Mouse (Mus musculus): ENCODE data around the gene Cpa1. TPM values are rescaled to one million over a fixed set of nuclear protein-coding genes. Genes with fewer than 3 reads are reported as not detected.

Gene Cpa1
- 0.42 TPM in 1 of 2 replicates, not detected in the other for polyA plus RNA-seq (2016; fragmentation: Nextera tagmentation; extraction: Ambion mirVana)

DNA sequence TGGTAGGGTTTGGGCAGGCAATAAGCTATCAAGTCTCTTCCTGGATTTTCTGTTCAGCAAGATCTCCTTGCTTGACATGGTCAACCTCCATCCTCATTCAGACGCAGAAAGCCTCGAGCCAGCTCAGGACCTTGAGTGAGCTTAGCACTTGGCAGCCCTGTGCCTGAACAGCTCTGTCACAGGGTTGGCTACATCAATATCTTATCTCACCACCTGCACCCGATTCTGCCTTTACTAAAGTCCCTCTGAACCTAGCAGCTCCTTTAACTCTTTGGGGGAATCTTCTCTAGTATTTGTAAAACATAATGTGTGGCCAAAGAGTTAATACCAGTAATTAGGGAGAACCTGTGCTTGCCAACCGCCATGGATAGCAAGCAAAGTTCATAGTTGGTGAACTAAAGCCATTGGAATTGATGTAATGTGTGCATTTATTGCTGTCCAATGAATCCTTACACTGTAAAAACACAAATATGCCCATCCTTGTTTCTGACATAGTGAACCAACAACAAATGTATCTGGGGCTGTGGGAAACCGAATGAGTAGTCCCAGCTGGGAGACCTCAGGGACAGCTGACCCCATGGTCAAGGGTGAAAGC, at the start of gene Cpa1:
Gene Cpa1, plus strand, starts transcription at position 545 of the 595 bp plus-strand sequence.
- 90% methylated on average over 5 of the region's 5 CpGs for WGBS
- Histone ChIP-seq H3K27me3 (no peaks in the 10 kb centered on the region), H3K9ac (replicated peaks) (no peak within 1 kb of the TSS), H3K36me3 (no peaks in the 10 kb centered on the region), H3K27ac (replicated peaks) (no peak within 1 kb of the TSS), H3K4me2 (replicated peaks) (no peak within 1 kb of the TSS), H3K4me1 (peaks cover 12% of the 10 kb centered on the region), H3K4me3 (no peak within 1 kb of the TSS), H3K9me3 (no peaks in the 10 kb centered on the region)
- no peak for ATAC-seq (ENCODE audit: low FRiP score, low read depth)

- Histone ChIP-seq H3K4me3 (no peak overlapping the region), H3K4me2 (replicated peaks) (no peak overlapping the region), H3K4me1 (peaks cover 11% of the 10 kb centered on the region), H3K9me3 (no peaks in the 10 kb centered on the region), H3K9ac (replicated peaks) (no peak overlapping the region), H3K36me3 (no peaks in the 10 kb centered on the region), H3K27ac (replicated peaks) (no peak overlapping the region), H3K27me3 (no peaks in the 10 kb centered on the region)
- ATAC-seq (ENCODE audit: low FRiP score, low read depth) = no peak
- 36% methylated on average over 2 of the region's 2 CpGs for WGBS
Measured at GRCm38 (mm10) chr6:30589819-30590218, 49.2 kb upstream of the Cpa1 start.

- Histone ChIP-seq H3K36me3 (no peaks in the 10 kb centered on the region), H3K9ac (replicated peaks) (no peak overlapping the region), H3K27me3 (no peaks in the 10 kb centered on the region), H3K4me1 (peaks cover 13% of the 10 kb centered on the region), H3K4me2 (replicated peaks) (no peak overlapping the region), H3K27ac (replicated peaks) (peak overlapping the region; percentile 49; the same call in 1 of the 2 replicates), H3K4me3 (no peak overlapping the region), H3K9me3 (no peaks in the 10 kb centered on the region)
- ATAC-seq (ENCODE audit: low FRiP score, low read depth) = no peak
- WGBS = 67% methylated on average over 5 of the region's 5 CpGs
Measured at GRCm38 (mm10) chr6:30591851-30592404, 47.1 kb upstream of the Cpa1 start.

DNA sequence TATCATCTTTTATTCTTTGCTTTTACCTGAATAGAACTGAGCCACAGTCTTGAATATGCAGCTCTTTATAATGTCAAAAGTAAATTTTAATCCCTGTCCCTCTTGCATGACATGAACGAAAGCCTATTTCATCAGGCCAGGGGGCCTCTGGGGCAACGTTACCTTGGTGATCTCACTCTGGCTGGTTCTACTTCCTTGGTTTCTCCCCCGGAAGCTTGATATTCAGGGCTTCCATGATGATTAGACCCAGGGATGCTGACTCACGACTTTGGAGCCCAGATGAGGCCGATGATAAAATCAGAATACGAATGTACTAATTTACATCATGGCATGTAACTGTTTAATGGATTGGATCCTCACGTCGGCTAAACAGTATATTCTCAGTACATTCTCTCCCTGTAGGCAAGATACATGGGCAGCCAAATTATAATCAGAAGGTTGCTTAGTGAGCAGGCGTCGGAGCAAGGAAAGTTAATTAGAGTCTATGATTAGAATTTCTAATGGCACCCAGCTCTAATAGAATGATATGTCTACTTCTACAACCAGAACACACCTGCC, 46.5 kb upstream of the Cpa1 start:
- Histone ChIP-seq H3K9ac (replicated peaks) (no peak overlapping the region), H3K4me1 (peaks cover 13% of the 10 kb centered on the region), H3K4me2 (replicated peaks) (no peak overlapping the region), H3K27ac (replicated peaks) (peak overlapping the region; percentile 49; the same call in 1 of the 2 replicates), H3K27me3 (no peaks in the 10 kb centered on the region), H3K4me3 (no peak overlapping the region), H3K9me3 (no peaks in the 10 kb centered on the region), H3K36me3 (no peaks in the 10 kb centered on the region)
- ATAC-seq (ENCODE audit: low FRiP score, low read depth) = no peak; the same call in 1 of the 2 replicates
- WGBS = 67% methylated on average over 10 of the region's 10 CpGs

GRCm38 (mm10) chr6:30594364-30594763, 44.7 kb upstream of the Cpa1 start:
- no peak overlapping the region for H3K9ac ChIP-seq (replicated peaks)
- H3K4me2 ChIP-seq (replicated peaks) = no peak overlapping the region
- 82% methylated on average over 7 of the region's 7 CpGs for WGBS
- no peak overlapping the region for H3K4me3 ChIP-seq
- no peak overlapping the region for H3K27ac ChIP-seq (replicated peaks)
- H3K27me3 ChIP-seq = no peaks in the 10 kb centered on the region
- H3K36me3 ChIP-seq = no peaks in the 10 kb centered on the region
- no peaks in the 10 kb centered on the region for H3K9me3 ChIP-seq
- no peak for ATAC-seq (ENCODE audit: low FRiP score, low read depth)
- peaks cover 13% of the 10 kb centered on the region for H3K4me1 ChIP-seq

GRCm38 (mm10) chr6:30596230-30596898, 42.7 kb upstream of the Cpa1 start:
- no peak for ATAC-seq (ENCODE audit: low FRiP score, low read depth)
- no peaks in the 10 kb centered on the region for H3K27me3 ChIP-seq
- H3K4me1 ChIP-seq = peaks cover 13% of the 10 kb centered on the region; the same call in 1 of the 2 replicates
- H3K4me3 ChIP-seq = no peak overlapping the region
- H3K9me3 ChIP-seq = no peaks in the 10 kb centered on the region
- no peak overlapping the region for H3K4me2 ChIP-seq (replicated peaks)
- H3K9ac ChIP-seq (replicated peaks) = no peak overlapping the region
- 91% methylated on average over 8 of the region's 8 CpGs for WGBS
- no peak overlapping the region for H3K27ac ChIP-seq (replicated peaks)
- no peaks in the 10 kb centered on the region for H3K36me3 ChIP-seq

DNA sequence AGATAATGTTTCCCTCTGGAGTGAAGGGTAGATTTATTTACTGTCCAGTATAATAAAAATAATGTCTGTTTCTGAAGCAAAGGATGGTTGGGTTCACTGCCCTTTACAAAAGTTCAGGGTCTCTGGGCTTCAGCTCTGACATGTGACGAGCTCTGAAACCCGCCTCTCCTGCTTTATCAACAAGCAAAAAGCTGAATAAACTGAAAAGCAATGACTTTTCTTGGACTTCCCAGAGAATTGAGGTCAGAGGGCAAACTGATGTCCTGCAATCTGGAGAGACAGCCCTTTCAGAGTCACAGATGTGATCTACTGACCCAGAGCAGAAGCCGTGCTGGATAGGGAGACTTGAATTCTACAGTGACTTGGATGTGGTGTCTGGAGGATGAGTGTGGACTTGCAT, 39.0 kb upstream of the Cpa1 start:
- 60% methylated on average over 3 of the region's 3 CpGs for WGBS
- Histone ChIP-seq H3K4me3 (no peak overlapping the region), H3K4me2 (replicated peaks) (no peak overlapping the region), H3K9me3 (no peaks in the 10 kb centered on the region), H3K27me3 (no peaks in the 10 kb centered on the region), H3K27ac (replicated peaks) (no peak overlapping the region), H3K9ac (replicated peaks) (no peak overlapping the region), H3K36me3 (no peaks in the 10 kb centered on the region), H3K4me1 (0 out of 2 replicates have a peak, but pooled peaks cover 4% of the 10 kb centered on the region)
- no peak for ATAC-seq (ENCODE audit: low FRiP score, low read depth)

GRCm38 (mm10) chr6:30600995-30601394, 38.0 kb upstream of the Cpa1 start:
- ATAC-seq (ENCODE audit: low FRiP score, low read depth) = no peak
- Histone ChIP-seq H3K27me3 (no peaks in the 10 kb centered on the region), H3K9ac (replicated peaks) (no peak overlapping the region), H3K36me3 (no peaks in the 10 kb centered on the region), H3K4me2 (replicated peaks) (no peak overlapping the region), H3K9me3 (no peaks in the 10 kb centered on the region), H3K4me1 (no peaks in the 10 kb centered on the region), H3K4me3 (no peak overlapping the region), H3K27ac (replicated peaks) (no peak overlapping the region)
- WGBS = 43% methylated on average over 1 of the region's 1 CpGs

- no peak for ATAC-seq (ENCODE audit: low FRiP score, low read depth)
- no peaks in the 10 kb centered on the region for H3K4me1 ChIP-seq
- H3K4me2 ChIP-seq (replicated peaks) = no peak overlapping the region
- H3K4me3 ChIP-seq = no peak overlapping the region
- no peaks in the 10 kb centered on the region for H3K27me3 ChIP-seq
- no peak overlapping the region for H3K9ac ChIP-seq (replicated peaks)
- WGBS = 72% methylated on average over 7 of the region's 7 CpGs
- no peak overlapping the region for H3K27ac ChIP-seq (replicated peaks)
- no peaks in the 10 kb centered on the region for H3K36me3 ChIP-seq
- H3K9me3 ChIP-seq = no peaks in the 10 kb centered on the region
Measured at GRCm38 (mm10) chr6:30604342-30604867, 34.6 kb upstream of the Cpa1 start.

- no peak overlapping the region for H3K27ac ChIP-seq (replicated peaks)
- no peak overlapping the region for H3K9ac ChIP-seq (replicated peaks)
- H3K36me3 ChIP-seq = no peaks in the 10 kb centered on the region
- no peaks in the 10 kb centered on the region for H3K27me3 ChIP-seq
- no peak for ATAC-seq (ENCODE audit: low FRiP score, low read depth)
- no peaks in the 10 kb centered on the region for H3K9me3 ChIP-seq
- no peak overlapping the region for H3K4me3 ChIP-seq
- WGBS = 93% methylated on average over 4 of the region's 4 CpGs
- H3K4me2 ChIP-seq (replicated peaks) = no peak overlapping the region
- H3K4me1 ChIP-seq = no peaks in the 10 kb centered on the region
Measured at GRCm38 (mm10) chr6:30605111-30605510, 33.9 kb upstream of the Cpa1 start.

DNA sequence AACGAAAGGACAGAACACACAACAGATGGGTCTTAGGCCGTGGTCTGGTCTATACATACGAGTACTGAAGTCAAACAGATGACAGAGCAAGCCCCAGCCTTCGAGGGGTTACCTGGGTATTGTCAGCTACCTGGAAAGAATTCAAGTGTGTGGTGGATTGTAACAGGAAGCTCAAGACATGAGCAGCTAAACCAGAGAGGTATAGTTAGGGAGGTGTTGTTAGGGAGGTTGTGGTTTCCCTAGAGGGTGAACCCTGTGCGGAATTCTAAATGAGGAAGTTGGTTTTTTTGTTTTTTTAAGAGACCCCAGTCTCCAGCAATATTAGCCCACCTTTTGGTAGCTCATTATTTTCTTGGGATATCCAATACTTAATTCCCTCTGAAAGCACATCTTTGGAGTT, 33.3 kb upstream of the Cpa1 start:
- Histone ChIP-seq H3K9ac (replicated peaks) (no peak overlapping the region), H3K27me3 (no peaks in the 10 kb centered on the region), H3K27ac (replicated peaks) (no peak overlapping the region), H3K9me3 (no peaks in the 10 kb centered on the region), H3K4me1 (peaks cover 1% of the 10 kb centered on the region; the same call in 1 of the 2 replicates), H3K4me2 (replicated peaks) (no peak overlapping the region), H3K4me3 (no peak overlapping the region), H3K36me3 (no peaks in the 10 kb centered on the region)
- ATAC-seq (ENCODE audit: low FRiP score, low read depth) = no peak
- 81% methylated on average over 5 of the region's 5 CpGs for WGBS

DNA sequence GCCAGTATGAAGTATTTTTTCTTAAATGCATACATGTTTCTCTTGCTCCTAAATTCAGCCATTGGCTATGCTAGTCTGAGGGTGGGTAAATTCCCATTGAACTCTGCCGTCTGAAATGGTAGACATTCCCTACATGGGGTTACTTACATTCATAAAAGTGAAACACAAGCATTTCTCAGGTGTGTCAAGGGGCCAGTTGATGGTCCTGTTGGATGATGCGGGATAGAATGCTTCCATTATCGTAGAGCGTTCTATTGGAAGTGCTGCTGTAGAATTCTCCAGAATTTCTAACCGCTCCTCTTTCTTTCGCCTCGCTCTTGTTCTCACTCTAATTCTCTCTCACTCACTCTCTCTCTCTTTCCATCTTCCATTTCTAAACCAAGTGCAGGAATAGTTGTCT, 28.3 kb upstream of the Cpa1 start, which contains the start of gene Cpa5:
Gene Cpa5, plus strand, starts transcription at position 301 of the 400 bp plus-strand sequence.
- Histone ChIP-seq H3K4me1 (peaks cover 31% of the 10 kb centered on the region), H3K27ac (replicated peaks) (0 out of 2 replicates have a peak within 1 kb of the TSS, but pooled peaks have one; percentile 22), H3K36me3 (no peaks in the 10 kb centered on the region), H3K4me2 (replicated peaks) (no peak within 1 kb of the TSS), H3K27me3 (no peaks in the 10 kb centered on the region), H3K4me3 (no peak within 1 kb of the TSS), H3K9ac (replicated peaks) (no peak within 1 kb of the TSS), H3K9me3 (no peaks in the 10 kb centered on the region)
- 72% methylated on average over 7 of the region's 7 CpGs for WGBS
- no peak for ATAC-seq (ENCODE audit: low FRiP score, low read depth)
